Mouse (Mus musculus): ENCODE results near the gene 9230102O04Rik. TPM values are rescaled to one million over a fixed set of nuclear protein-coding genes. Genes with fewer than 3 reads are reported as not detected.

Gene 9230102O04Rik
- not detected in 2 replicates for polyA plus RNA-seq (2012; rRNA removed)

DNA sequence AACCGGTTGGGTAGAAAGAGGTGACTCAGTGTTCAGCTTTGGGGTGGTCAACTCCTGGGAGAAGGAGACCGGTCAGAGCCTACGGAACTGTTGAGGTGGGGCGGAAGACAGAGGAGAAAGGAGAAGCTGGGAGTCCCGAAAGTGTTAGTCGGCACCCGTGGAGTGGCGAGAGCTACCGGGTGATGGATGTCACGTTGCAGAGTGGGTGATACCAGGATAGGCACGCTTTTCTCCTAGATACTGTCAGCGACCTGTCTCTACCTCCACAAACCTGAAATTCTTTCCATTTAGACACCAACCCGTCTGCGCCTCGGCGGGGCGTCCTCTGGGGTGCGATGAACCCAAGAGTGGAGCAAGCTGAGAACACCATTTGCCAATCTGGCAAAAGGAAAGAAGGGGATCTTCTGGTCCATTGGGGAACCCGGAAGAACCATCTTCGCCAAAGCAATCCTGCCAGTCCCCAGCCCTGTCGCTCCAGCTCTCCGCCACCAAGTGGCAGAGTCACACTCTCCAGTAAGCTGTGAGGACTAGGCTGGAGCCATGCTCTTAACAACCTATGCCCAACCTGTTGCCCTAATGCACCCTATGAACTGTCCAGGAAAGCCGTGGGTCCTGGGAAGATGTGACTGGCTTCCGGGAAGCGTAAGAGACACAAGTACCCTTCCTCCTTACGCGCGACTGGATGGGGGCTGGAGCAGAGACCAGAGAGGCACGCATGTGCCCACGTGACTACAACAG, at the start of gene 9230102O04Rik:
9230102O04Rik (minus strand) TSS at position 628 of the 738 bp plus-strand sequence.
- 3% methylated on average over 30 of the region's 30 CpGs for WGBS
- no peak for DNase-seq (ENCODE audit: low read depth, low spot score)

DNA sequence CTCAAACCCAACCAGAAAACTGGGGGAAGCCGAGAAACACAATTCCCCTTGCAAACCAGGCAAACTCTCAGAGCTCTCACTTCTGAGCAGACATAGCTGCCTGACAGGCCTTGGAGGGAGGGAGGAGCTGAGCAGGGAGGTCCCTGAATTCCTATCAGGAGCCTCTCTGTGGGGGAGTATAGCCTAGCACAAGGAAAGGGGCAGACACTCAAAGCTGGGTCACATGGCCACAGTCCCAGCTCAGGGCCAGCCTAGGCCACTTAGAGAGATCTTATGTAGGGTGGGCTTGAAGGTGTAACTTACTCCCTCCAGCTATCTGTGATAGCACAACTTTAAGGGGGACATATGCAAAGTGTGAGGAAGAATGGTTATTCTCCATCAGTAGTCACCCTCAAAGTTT, 46.6 kb upstream of the 9230102O04Rik start:
- 92% methylated on average over 1 of the region's 1 CpGs for WGBS
- DNase-seq (ENCODE audit: low read depth, low spot score) = no peak

DNA sequence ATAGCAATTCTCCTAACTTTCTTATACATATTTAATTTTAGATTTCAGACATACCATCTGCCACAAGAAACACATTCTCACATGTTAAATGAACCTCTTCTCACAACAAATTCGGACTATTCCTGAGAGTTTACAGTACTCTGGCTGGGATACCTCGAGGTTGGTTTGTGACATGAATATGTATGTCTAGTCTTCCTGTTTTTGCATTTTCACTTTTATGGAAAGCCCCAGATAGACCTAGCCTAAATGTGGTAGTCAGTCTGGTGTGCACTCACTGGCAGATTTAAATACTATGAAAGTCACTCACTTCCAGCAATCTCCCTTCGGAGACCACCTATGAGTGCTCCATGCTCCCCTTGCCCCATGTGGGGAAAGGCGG, 37.6 kb upstream of the 9230102O04Rik start:
- DNase-seq (ENCODE audit: low read depth, low spot score) = no peak
- 76% methylated on average over 4 of the region's 4 CpGs for WGBS

GRCm38 (mm10) chr2:9926194-9926904, 37.0 kb upstream of the 9230102O04Rik start:
- 46% methylated on average over 7 of the region's 7 CpGs for WGBS
- DNase-seq (ENCODE audit: low read depth, low spot score) = no peak

GRCm38 (mm10) chr2:9918691-9919471, 29.5 kb upstream of the 9230102O04Rik start:
- DNase-seq (ENCODE audit: low read depth, low spot score) = peak; percentile 38
- 37% methylated on average over 17 of the region's 17 CpGs for WGBS

DNA sequence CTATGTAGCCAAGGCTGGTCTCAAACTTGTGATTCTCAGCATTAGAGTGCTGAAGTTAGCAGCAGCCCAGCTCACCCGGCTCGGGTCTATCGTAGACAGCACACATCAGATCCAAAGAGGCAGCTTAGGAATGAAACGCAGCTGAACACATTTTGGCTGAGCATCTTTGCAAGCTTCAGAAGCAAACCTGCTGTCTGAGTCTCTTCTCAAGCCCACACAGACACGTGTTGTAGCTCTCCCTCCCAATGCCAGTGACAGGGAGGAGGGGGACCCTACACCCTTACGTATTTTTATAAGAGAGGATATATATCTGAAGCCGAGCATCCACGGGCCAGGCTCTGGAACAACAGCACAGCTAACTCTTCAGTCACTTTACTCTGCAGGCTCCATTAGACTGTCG, 28.3 kb upstream of the 9230102O04Rik start:
- DNase-seq (ENCODE audit: low read depth, low spot score) = no peak
- WGBS = 92% methylated on average over 9 of the region's 9 CpGs

- no peak for DNase-seq (ENCODE audit: low read depth, low spot score)
- 11% methylated on average over 11 of the region's 11 CpGs for whole genome bisulfite sequencing
Observed at GRCm38 (mm10) chr2:9905995-9906394, 16.7 kb upstream of the 9230102O04Rik start.

DNA sequence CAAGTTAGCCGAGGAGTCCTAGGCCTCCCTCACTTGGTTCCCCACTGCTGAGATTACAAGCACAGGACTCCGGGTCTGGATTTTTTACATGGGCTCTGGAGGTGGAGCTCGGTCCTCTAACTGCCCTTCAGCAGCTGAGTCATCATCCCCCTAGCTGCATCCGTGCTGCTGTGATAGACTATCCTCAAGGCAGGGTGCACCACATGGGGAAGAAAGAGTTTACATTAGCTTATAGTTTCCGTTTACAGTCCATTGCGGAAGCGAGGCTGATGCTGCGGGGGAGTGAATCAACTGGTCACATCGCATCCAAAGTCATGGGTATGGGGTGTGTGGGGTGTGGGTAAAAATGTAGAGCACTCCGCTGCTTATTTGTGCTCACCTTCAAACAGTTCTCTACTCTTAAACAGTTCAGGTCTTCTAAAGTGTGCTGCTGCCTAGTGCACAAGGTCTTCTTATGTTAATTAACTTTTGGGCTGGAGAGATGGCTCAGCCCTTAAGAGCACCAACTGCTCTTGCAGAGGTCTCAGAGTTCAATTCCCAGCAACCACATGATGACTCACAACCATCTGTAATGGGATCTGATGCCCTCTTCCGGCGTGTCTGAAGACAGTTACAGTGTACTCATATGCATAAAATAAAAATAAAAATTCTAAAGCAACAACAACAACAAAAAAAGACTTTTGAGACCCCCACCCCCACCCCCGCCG, 14.7 kb upstream of the 9230102O04Rik start:
- 47% methylated on average over 14 of the region's 14 CpGs for WGBS
- no peak for DNase-seq (ENCODE audit: low read depth, low spot score)

- WGBS = 32% methylated on average over 8 of the region's 8 CpGs
- no peak for DNase-seq (ENCODE audit: low read depth, low spot score)
Observed at GRCm38 (mm10) chr2:9897846-9898245, 8.5 kb upstream of the 9230102O04Rik start.

- no peak for DNase-seq (ENCODE audit: low read depth, low spot score)
- WGBS = 4% methylated on average over 22 of the region's 22 CpGs
Observed at GRCm38 (mm10) chr2:9896097-9896770, 6.9 kb upstream of the 9230102O04Rik start.

- 6% methylated on average over 19 of the region's 19 CpGs for WGBS
- DNase-seq (ENCODE audit: low read depth, low spot score) = no peak
Observed at GRCm38 (mm10) chr2:9894836-9895593, 5.7 kb upstream of the 9230102O04Rik start.

- WGBS = 11% methylated on average over 6 of the region's 6 CpGs
- no peak for DNase-seq (ENCODE audit: low read depth, low spot score)
Observed at GRCm38 (mm10) chr2:9893272-9893953, 4.1 kb upstream of the 9230102O04Rik start.

DNA sequence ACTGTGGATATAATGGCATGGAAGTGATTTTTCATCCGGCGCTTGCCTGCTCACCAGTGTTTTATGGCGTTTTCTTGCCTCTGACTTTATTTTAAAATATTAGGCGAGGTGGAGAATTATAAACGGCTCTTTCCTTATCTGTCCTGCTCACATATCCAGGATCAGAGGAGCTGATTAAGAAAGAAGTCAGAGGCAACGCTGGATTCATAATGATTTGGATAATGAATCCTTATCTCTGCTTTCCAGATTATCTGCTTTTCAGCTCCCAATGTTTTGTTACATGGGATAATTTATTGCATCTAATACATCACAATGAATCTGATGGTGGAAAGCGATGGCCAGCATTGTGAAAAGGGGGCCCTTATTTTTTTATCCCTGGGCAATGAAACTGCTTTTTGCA, 3.2 kb upstream of the 9230102O04Rik start:
- WGBS = 11% methylated on average over 7 of the region's 7 CpGs
- no peak for DNase-seq (ENCODE audit: low read depth, low spot score)

GRCm38 (mm10) chr2:9890906-9891305, 1.6 kb upstream of the 9230102O04Rik start:
- WGBS = 6% methylated on average over 5 of the region's 5 CpGs
- no peak for DNase-seq (ENCODE audit: low read depth, low spot score)

- 12% methylated on average over 8 of the region's 8 CpGs for WGBS
- no peak for DNase-seq (ENCODE audit: low read depth, low spot score)
Observed at GRCm38 (mm10) chr2:9890251-9890650, 911 bp upstream of the 9230102O04Rik start.

- WGBS = 1% methylated on average over 23 of the region's 23 CpGs
- no peak for DNase-seq (ENCODE audit: low read depth, low spot score)
Observed at GRCm38 (mm10) chr2:9889651-9890183, 377 bp upstream of the 9230102O04Rik start, which contains the start of gene Gata3. Gene Gata3 (minus strand): TSS chr2:9890034.

DNA sequence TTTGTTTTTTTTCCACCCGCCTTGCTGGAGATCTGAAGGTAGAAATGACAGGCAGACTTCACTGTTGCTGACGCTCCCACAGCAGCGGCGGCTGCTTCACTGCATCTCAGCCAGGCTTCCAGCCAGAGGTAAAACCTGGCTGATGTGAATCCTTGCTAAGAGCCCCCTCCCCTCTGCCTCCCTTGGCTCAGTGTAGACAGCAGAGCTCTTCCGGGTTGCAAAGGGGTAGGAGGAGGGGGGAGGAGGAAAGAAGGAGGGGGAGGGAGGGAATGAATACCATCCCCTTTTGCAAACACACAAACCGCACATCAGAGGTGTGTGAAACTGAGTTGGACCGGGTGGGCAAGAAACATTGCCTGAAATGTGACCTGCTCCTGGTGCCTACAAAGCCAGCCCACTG, 1.7 kb downstream of the 9230102O04Rik start:
- 2% methylated on average over 7 of the region's 7 CpGs for WGBS
- no peak for DNase-seq (ENCODE audit: low read depth, low spot score)
